Mouse (Mus musculus) MEL (cell line): ENCODE data around the gene Ptgr2.

Experiments used
- CHD2 ChIP-seq: IDR thresholded peaks from 2 replicates; pipeline ENCODE4 v1.6.1; 2011; ENCODE audit warnings: low read length, improper control_type of control experiment
- CTCF ChIP-seq, 3 experiments: IDR thresholded peaks in 2 of 3; conservative IDR thresholded peaks in 1 of 3; 2 replicates each; pipeline ENCODE4 v1.5.1; 2011 to 2012; ENCODE audit warnings: low read length in 3 of 3, low read depth in 2 of 3, mild to moderate bottlenecking in 2 of 3, improper control_type of control experiment in 1 of 3, inconsistent platforms in 1 of 3, mixed read lengths in 1 of 3, moderate library complexity in 1 of 3; ENCODE audit not compliant: control insufficient read depth in 1 of 3, insufficient read depth in 1 of 3, poor library complexity in 1 of 3, severe bottlenecking in 1 of 3
- E2F4 ChIP-seq: IDR thresholded peaks from 2 replicates; pipeline ENCODE4 v1.6.1; 2011; ENCODE audit warnings: low read depth, low read length, improper control_type of control experiment, borderline replicate concordance
- EP300 ChIP-seq, 2 experiments: IDR thresholded peaks; 2 replicates each; pipeline ENCODE4 v1.6.1; 2011; ENCODE audit warnings: improper control_type of control experiment in 2 of 2, low read length in 2 of 2, low read depth in 1 of 2, mild to moderate bottlenecking in 1 of 2
- MAX ChIP-seq: IDR thresholded peaks from 2 replicates; pipeline ENCODE4 v1.6.1; 2011; ENCODE audit warnings: low read length, improper control_type of control experiment
- MAZ ChIP-seq: IDR thresholded peaks from 2 replicates; pipeline ENCODE4 v1.6.1; 2012; ENCODE audit warnings: low read depth, mild to moderate bottlenecking, inconsistent platforms, low read length, improper control_type of control experiment
- NELFE ChIP-seq: IDR thresholded peaks from 2 replicates; pipeline ENCODE4 v1.6.1; 2011; ENCODE audit warnings: low read depth, low read length, improper control_type of control experiment
- POLR2A ChIP-seq, 2 experiments: IDR thresholded peaks; 2 replicates each; pipeline ENCODE4 v1.6.1; 2011 to 2012; ENCODE audit warnings: low read length in 2 of 2, mild to moderate bottlenecking in 2 of 2, control low read depth in 1 of 2, improper control_type of control experiment in 1 of 2, low read depth in 1 of 2, moderate library complexity in 1 of 2; ENCODE audit not compliant: control insufficient read depth in 1 of 2, insufficient read depth in 1 of 2, poor library complexity in 1 of 2
- RCOR1 ChIP-seq: IDR thresholded peaks from 2 replicates; pipeline ENCODE4 v1.6.1; 2012; ENCODE audit warnings: low read depth, mild to moderate bottlenecking, inconsistent platforms, low read length, improper control_type of control experiment
- SIN3A ChIP-seq: IDR thresholded peaks from 2 replicates; pipeline ENCODE4 v1.6.1; 2012; ENCODE audit warnings: low read length, improper control_type of control experiment, inconsistent platforms
- TAL1 ChIP-seq: IDR thresholded peaks from 2 replicates; pipeline ENCODE4 v1.6.1; 2012; ENCODE audit warnings: mild to moderate bottlenecking, inconsistent platforms, low read length, moderate library complexity, mixed read lengths
- USF1 ChIP-seq: IDR thresholded peaks from 2 replicates; pipeline ENCODE4 v1.6.1; 2014; ENCODE audit warnings: low read depth, mild to moderate bottlenecking, inconsistent platforms, low read length, improper control_type of control experiment, moderate library complexity
- ZMIZ1 ChIP-seq: IDR thresholded peaks from 2 replicates; pipeline ENCODE4 v1.6.1; 2012; ENCODE audit warnings: low read depth, mild to moderate bottlenecking, inconsistent platforms, low read length, improper control_type of control experiment, moderate library complexity

- TF ChIP-seq POLR2A (IDR thresholded peaks at IDR 0.05; ENCODE audit: control insufficient read depth in 1 of 2, insufficient read depth in 1 of 2, low read depth in 1 of 2, low read length in 2 of 2, poor library complexity in 1 of 2) (no peak), EP300 (IDR thresholded peaks at IDR 0.05; ENCODE audit: low read depth in 1 of 2, low read length in 2 of 2) (no peak), CTCF (IDR thresholded peaks at IDR 0.05 in 2 of 3, conservative IDR thresholded peaks at IDR 0.05 in 1 of 3; ENCODE audit: control insufficient read depth in 1 of 3, insufficient read depth in 1 of 3, low read depth in 2 of 3, low read length in 3 of 3, poor library complexity in 1 of 3, severe bottlenecking in 1 of 3) (no peak), MAZ (no peak), SIN3A (no peak), TAL1 (no peak), E2F4 (no peak), USF1 (no peak), ZMIZ1 (no peak), MAX (no peak), RCOR1 (no peak), NELFE (no peak), CHD2 (no peak)
Measured at GRCm38 (mm10) chr12:84275288-84275687, 9.7 kb upstream of the Ptgr2 start.
